Mouse (Mus musculus) kidney, adult 2 months (tissue): ENCODE measurements around the gene Hoxc13. TPM values are rescaled to one million over a fixed set of nuclear protein-coding genes. Genes with fewer than 3 reads are reported as not detected.

Experiments
- DNase-seq: peaks from one replicate; pipeline ENCODE4 v3.0.0; 2021
- H3K27ac ChIP-seq: fragments of 200-500 bp; 2 replicates; pipeline ENCODE4 v1.5.1; 2012; ENCODE audit warnings: low read depth, low read length, control low read depth, inconsistent platforms; ENCODE audit not compliant: insufficient read depth
- H3K27me3 ChIP-seq: fragments of 200-500 bp; replicated peaks from 2 replicates; pipeline ENCODE4 v1.6.1; 2012; ENCODE audit warnings: mild to moderate bottlenecking, moderate library complexity, low read length, inconsistent platforms; ENCODE audit not compliant: control insufficient read depth, insufficient read depth
- H3K36me3 ChIP-seq: fragments of 200-500 bp; 2 replicates; pipeline ENCODE4 v1.6.1; 2012; ENCODE audit warnings: mild to moderate bottlenecking, moderate library complexity, low read length, inconsistent platforms; ENCODE audit not compliant: control insufficient read depth, insufficient read depth
- H3K4me1 ChIP-seq: fragments of 200-500 bp; 2 replicates; pipeline ENCODE4 v1.6.1; 2011; ENCODE audit warnings: low read length; ENCODE audit not compliant: control insufficient read depth, insufficient read depth
- H3K4me3 ChIP-seq: fragments of 200-500 bp; 2 replicates; pipeline ENCODE4 v1.5.1; 2011; ENCODE audit warnings: mild to moderate bottlenecking, low read depth, low read length, control low read depth; ENCODE audit not compliant: insufficient read depth
- CTCF ChIP-seq: fragments of 200-500 bp; conservative IDR thresholded peaks from 2 replicates; pipeline ENCODE4 v1.5.1; 2011; ENCODE audit warnings: low read depth, mild to moderate bottlenecking, control low read depth, low read length, moderate library complexity, mixed read lengths; ENCODE audit not compliant: insufficient read depth, insufficient read length
- POLR2A ChIP-seq: fragments of 200-500 bp; IDR thresholded peaks from one replicate; pipeline ENCODE4 v1.6.1; 2011; ENCODE audit warnings: low read depth, low read length, control low read depth
- WGBS: fragments of 180-500 bp; shearing (Covaris S2); methylation state at CpG from one replicate; pipeline ENCODE4 v1.1.7; 2018; 5-methylcytosine and 5-hydroxymethylcytosine counted together
- polyA plus RNA-seq: library from polyadenylated mRNA; depleted of rRNA; stranded (reverse); fragments of >200 nt; gene quantifications from 2 replicates; pipeline ENCODE4 v1.2.3, GENCODE M21; 2012; rRNA removed

Hoxc13 gene
- polyA plus RNA-seq, 1 experiment: not detected

DNA sequence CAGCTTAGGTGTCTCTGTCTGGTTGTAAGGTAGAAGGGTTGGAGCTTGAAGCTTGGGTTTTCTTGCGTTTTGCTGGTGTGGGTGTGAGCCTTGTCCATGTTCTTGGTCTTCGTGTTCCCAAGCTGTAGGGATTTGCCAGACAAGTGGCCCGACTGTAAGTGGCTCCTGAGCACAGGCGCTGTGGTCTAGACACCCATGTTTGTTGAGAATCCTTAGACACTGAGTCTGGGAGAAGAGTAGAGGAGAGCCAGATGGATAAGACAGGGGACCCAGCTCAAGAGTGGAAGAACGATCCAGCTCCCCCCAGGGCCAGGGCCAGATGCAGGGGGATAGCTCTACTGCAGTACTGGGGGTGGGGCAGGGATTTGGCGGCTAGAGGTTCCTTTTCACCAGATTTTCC is 51.9 kb downstream of the Hoxc13 start:
- no peak for DNase-seq
- Histone ChIP-seq H3K27ac (peak overlapping the region; percentile 63), H3K4me1 (peaks cover 6% of the 10 kb centered on the region; the same call in 1 of the 2 replicates), H3K27me3 (no peaks in the 10 kb centered on the region), H3K36me3 (no peaks in the 10 kb centered on the region), H3K4me3 (peak overlapping the region; percentile 49)
- TF ChIP-seq POLR2A (no peak), CTCF (no peak)
- 38% methylated on average over 6 of the region's 6 CpGs for WGBS

DNA sequence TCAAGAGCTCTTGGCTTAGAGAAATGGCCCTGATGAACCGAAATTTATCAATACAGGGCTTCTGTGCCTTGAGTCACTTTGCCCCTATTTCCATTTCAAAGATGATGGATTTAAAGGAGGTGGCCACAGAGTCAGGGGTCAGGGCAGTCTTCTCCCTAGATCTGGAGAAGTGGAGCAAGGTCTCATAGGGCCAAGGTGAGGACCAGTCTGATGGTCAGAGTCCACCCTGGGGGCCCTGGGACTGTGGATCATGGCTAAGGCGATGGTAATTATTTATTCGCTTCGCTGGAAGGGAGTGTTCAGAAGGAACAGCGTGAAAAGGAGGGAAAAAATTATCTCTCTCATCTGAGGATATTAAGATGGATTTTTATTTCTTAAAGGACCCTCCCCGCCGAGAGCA is 54.1 kb downstream of the Hoxc13 start:
- peaks cover 11% of the 10 kb centered on the region; the same call in 1 of the 2 replicates for H3K4me1 ChIP-seq
- no peaks in the 10 kb centered on the region for H3K27me3 ChIP-seq
- no peaks in the 10 kb centered on the region for H3K36me3 ChIP-seq

DNA sequence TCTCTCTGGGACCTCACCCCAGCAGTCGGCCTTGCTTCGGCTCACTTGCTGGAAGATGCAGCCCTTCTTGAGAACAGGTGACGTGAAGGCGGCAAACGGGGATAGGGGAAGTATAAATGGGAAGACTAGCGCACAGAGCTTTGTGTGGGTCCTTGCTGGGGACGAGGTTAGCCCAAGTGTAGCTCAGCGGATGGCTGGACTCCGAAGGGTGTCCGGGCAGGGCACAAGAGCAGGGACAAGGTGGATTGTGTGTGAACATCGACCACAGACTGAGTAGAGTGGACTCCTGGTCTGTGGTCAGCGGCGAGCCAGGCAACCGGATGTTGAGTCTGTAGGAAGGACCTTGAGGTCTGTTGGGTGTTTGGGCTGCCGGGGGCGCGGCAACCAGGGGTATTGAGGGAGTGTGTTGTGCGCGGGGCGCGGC is 54.8 kb downstream of the Hoxc13 start:
- no peaks in the 10 kb centered on the region for H3K36me3 ChIP-seq
- peak overlapping the region; percentile 47 for H3K4me3 ChIP-seq
- WGBS: 11% methylated on average over 21 of the region's 21 CpGs
- TF ChIP-seq POLR2A: no peak
- TF ChIP-seq CTCF: no peak
- DNase-seq: peak; percentile 67
- peak overlapping the region; percentile 79 for H3K27ac ChIP-seq
- no peaks in the 10 kb centered on the region for H3K27me3 ChIP-seq
- H3K4me1 ChIP-seq: peaks cover 11% of the 10 kb centered on the region

More for the DNA sequence above, 54.1 kb downstream of the Hoxc13 start:
- DNase-seq: peak; percentile 60
- Histone ChIP-seq H3K4me3 (no peak overlapping the region), H3K27ac (no peak overlapping the region)
- WGBS: 27% methylated on average over 7 of the region's 7 CpGs
- no peak for TF ChIP-seq POLR2A
- no peak for TF ChIP-seq CTCF

DNA sequence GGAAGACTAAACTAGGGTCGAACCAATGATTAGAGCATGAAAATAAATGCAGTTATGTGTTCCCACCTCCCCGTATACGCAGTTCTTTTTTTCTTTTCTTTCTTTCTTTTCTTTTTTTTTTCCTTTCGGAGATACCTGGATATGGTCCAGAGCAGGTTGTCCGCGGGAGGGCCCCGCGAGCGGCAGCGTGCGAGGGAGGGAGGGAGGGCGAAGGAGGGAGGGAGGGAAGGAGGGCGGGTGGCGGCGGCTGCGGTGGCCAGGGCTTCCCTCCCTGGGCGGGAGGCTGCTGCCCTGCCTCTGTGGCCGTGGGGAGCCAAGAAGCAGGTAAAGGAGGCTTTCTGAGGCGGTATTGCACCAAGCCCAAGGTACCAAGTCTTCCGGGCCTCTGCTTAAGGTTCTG is 55.3 kb downstream of the Hoxc13 start, which contains the start of gene Hoxc9:
TSS of gene Hoxc9 (plus strand) at position 269 of the 400 bp plus-strand sequence.
- TF ChIP-seq POLR2A (no peak), CTCF (no peak)
- Histone ChIP-seq H3K27ac (peak within 1 kb of the TSS; percentile 79), H3K36me3 (no peaks in the 10 kb centered on the region), H3K4me1 (peaks cover 11% of the 10 kb centered on the region), H3K27me3 (no peaks in the 10 kb centered on the region), H3K4me3 (peak within 1 kb of the TSS; percentile 47)
- no peak for DNase-seq
- WGBS: 2% methylated on average over 17 of the region's 20 CpGs

DNA sequence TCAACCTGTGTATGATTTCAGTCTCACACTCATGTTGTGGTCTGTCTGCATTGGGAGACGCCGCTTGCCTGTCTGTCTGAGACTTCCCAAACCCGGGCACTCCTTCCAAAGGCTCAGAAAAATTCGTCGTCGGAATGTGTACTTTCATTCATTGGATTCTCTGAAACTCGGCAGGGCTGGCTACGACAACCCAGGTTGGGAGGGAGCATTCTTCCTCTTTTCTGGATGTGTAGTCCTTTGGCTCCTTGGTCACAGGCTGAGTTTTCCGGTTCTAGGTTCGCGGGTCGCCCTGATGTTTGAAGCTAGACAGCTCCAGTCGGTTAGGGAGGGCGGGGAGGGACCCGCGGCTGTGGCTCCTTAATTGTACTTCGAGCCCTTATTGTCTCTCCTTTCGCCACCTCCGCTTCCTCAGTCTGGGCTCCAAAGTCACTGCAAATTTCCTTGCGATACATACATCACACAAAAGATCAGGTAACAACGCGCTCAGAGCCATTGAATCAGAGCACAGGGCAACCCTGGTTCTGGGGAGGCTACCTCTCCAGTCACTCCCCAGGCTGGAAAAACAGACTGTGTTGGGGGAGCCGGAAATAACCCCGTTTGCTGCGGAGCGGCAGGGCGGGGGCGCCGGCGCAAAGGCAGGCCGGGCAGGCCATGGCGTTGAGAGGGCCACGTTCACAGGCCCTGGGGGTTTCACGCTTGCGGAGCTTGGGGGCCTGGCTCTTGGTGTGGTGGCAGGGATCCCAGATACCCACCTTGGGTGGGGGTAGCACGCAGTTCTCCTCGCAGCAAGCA is 55.9 kb downstream of the Hoxc13 start:
- peak overlapping the region; percentile 64 for H3K27ac ChIP-seq
- no peaks in the 10 kb centered on the region for H3K36me3 ChIP-seq
- H3K4me1 ChIP-seq: peaks cover 11% of the 10 kb centered on the region
- TF ChIP-seq CTCF: no peak
- no peak for TF ChIP-seq POLR2A
- WGBS: 1% methylated on average over 37 of the region's 37 CpGs
- H3K4me3 ChIP-seq: peak overlapping the region; percentile 47
- DNase-seq: peak; percentile 58
- no peaks in the 10 kb centered on the region for H3K27me3 ChIP-seq

DNA sequence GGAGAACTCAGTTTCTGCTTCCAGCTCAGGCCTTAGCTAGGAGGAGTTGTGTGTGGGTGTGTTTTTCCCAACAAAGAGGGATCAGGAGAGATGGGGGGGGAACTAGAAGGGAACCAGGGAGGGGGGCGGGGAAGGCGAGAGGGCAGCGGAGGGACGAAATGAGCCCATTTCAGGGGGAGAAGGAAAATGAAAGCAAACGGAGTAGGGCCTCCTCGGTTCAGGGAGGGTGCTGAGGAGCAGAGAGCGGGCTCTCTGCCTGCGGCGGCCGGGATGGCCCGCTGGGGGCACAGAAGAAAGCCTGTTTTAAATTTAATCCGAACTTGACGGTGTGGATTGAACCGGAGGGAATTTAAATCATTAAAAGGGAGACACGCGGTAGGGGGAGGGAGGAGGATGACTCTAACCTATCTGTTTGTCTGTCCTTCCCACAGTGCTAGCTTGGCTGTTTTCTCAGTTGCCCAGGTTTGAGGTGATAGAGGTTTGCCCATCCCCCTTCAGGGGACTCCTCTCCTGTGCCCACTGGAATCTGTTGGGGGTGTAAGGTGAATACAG is 56.6 kb downstream of the Hoxc13 start:
- no peak for DNase-seq
- Histone ChIP-seq H3K4me3 (peak overlapping the region; percentile 47), H3K27me3 (no peaks in the 10 kb centered on the region), H3K4me1 (peaks cover 11% of the 10 kb centered on the region), H3K27ac (peak overlapping the region; percentile 64), H3K36me3 (no peaks in the 10 kb centered on the region)
- no peak for TF ChIP-seq POLR2A
- TF ChIP-seq CTCF: no peak
- WGBS: 13% methylated on average over 16 of the region's 16 CpGs

Other genes starting within 250 kb of the Hoxc13 start
- gene Atp5g2, start 248.8 kb upstream of the Hoxc13 start, polyA plus RNA-seq: 563 and 636 TPM in 2 replicates
- 57.7 and 60.6 TPM in 2 replicates for gene Calcoco1, start 198.9 kb upstream of the Hoxc13 start, polyA plus RNA-seq
- not detected in 2 replicates for gene Hoxc12, start 15.7 kb downstream of the Hoxc13 start, polyA plus RNA-seq
- gene Hoxc11, start 33.3 kb downstream of the Hoxc13 start, polyA plus RNA-seq: 0.25 and 0.30 TPM in 2 replicates
- 16.4 and 16.7 TPM in 2 replicates for gene Hoxc10, start 45.7 kb downstream of the Hoxc13 start, polyA plus RNA-seq
- 4.0 and 4.1 TPM in 2 replicates for gene Hoxc5, start 46.3 kb downstream of the Hoxc13 start, polyA plus RNA-seq
- gene Hoxc9, start 55.3 kb downstream of the Hoxc13 start, polyA plus RNA-seq: 5.5 and 7.3 TPM in 2 replicates
- gene Hoxc8, start 69.5 kb downstream of the Hoxc13 start, polyA plus RNA-seq: 3.4 and 4.0 TPM in 2 replicates
- 24.7 and 25.4 TPM in 2 replicates for gene Hoxc6, start 77.2 kb downstream of the Hoxc13 start, polyA plus RNA-seq
- 2.5 and 2.7 TPM in 2 replicates for gene Hoxc4, start 97.8 kb downstream of the Hoxc13 start, polyA plus RNA-seq
- 15.5 and 19.4 TPM in 2 replicates for gene Smug1, start 246.0 kb downstream of the Hoxc13 start, polyA plus RNA-seq